Mouse (Mus musculus) liver, embryonic 15.5 days (tissue): Measurements from ENCODE around the gene Rgs6. TPM values are rescaled to one million over a fixed set of nuclear protein-coding genes. Genes with fewer than 3 reads are reported as not detected.

Source experiments
- ATAC-seq: fragments of 200-750 bp; cut with Nextera tagmentation; 2 replicates; pipeline ENCODE4 v1.8.0; 2017; ENCODE audit warnings: moderate number of reproducible peaks, mild to moderate bottlenecking, moderate library complexity; ENCODE audit not compliant: insufficient read depth
- H3K27ac ChIP-seq: fragments of 300-500 bp; sonication (generic); replicated peaks from 2 replicates; pipeline ENCODE4 v1.5.1; 2015; ENCODE audit warnings: mild to moderate bottlenecking, inconsistent platforms
- H3K27me3 ChIP-seq: fragments of 300-500 bp; sonication (generic); 2 replicates; pipeline ENCODE4 v1.6.1; 2015; ENCODE audit warnings: mild to moderate bottlenecking, inconsistent platforms
- H3K36me3 ChIP-seq: fragments of 300-500 bp; sonication (generic); replicated peaks from 2 replicates; pipeline ENCODE4 v1.6.1; 2015; ENCODE audit warnings: moderate library complexity, mild to moderate bottlenecking, inconsistent platforms
- H3K4me1 ChIP-seq: fragments of 300-500 bp; sonication (generic); replicated peaks from 2 replicates; pipeline ENCODE4 v1.6.1; 2015; ENCODE audit warnings: inconsistent platforms
- H3K4me2 ChIP-seq: fragments of 300-500 bp; sonication (generic); 2 replicates; pipeline ENCODE4 v1.6.1; 2015; ENCODE audit warnings: moderate library complexity, mild to moderate bottlenecking, inconsistent platforms
- H3K4me3 ChIP-seq: fragments of 300-500 bp; sonication (generic); replicated peaks from 2 replicates; pipeline ENCODE4 v1.5.1; 2015; ENCODE audit warnings: mild to moderate bottlenecking, inconsistent platforms
- H3K9ac ChIP-seq: fragments of 300-500 bp; sonication (generic); 2 replicates; pipeline ENCODE4 v1.6.1; 2015; ENCODE audit warnings: moderate library complexity, mild to moderate bottlenecking, inconsistent platforms
- H3K9me3 ChIP-seq: fragments of 300-500 bp; sonication (generic); replicated peaks from 2 replicates; pipeline ENCODE4 v1.6.1; 2016; ENCODE audit warnings: inconsistent platforms
- WGBS: fragments of 180-500 bp; shearing (Covaris S2); methylation state at CpG from one replicate; pipeline ENCODE4 v1.1.7; 2015; ENCODE audit warnings: mixed read lengths; ENCODE audit not compliant: insufficient replicate concordance; 5-methylcytosine and 5-hydroxymethylcytosine counted together
- polyA plus RNA-seq: library from polyadenylated mRNA; unstranded; fragments of >200 nt; fragmentation: Nextera tagmentation; extraction: Ambion mirVana; gene quantifications from 2 replicates; pipeline ENCODE4 v1.2.1, GENCODE M21; 2015

Gene Rgs6
- polyA plus RNA-seq, 1 experiment from 2014 or later: 0.10 TPM

GRCm38 (mm10) chr12:82978275-82978674 lies 390.2 kb downstream of the Rgs6 start:
- ATAC-seq: no peak
- Histone ChIP-seq H3K4me2 (no peak overlapping the region), H3K27me3 (no peaks in the 10 kb centered on the region), H3K9ac (no peak overlapping the region), H3K4me3 (no peak overlapping the region), H3K4me1 (no peaks in the 10 kb centered on the region), H3K9me3 (no peaks in the 10 kb centered on the region), H3K27ac (no peak overlapping the region), H3K36me3 (no peaks in the 10 kb centered on the region)
- 50% methylated on average over 3 of the region's 3 CpGs for WGBS

- no peak overlapping the region for H3K9ac ChIP-seq
- no peaks in the 10 kb centered on the region for H3K9me3 ChIP-seq
- H3K4me2 ChIP-seq: no peak overlapping the region
- no peak overlapping the region for H3K4me3 ChIP-seq
- 69% methylated on average over 4 of the region's 4 CpGs for WGBS
- H3K27me3 ChIP-seq: no peaks in the 10 kb centered on the region
- H3K4me1 ChIP-seq: no peaks in the 10 kb centered on the region
- H3K36me3 ChIP-seq: no peaks in the 10 kb centered on the region
- ATAC-seq: no peak
- no peak overlapping the region for H3K27ac ChIP-seq
These were observed 394.6 kb downstream of the Rgs6 start for GRCm38 (mm10) chr12:82982716-82983115.

GRCm38 (mm10) chr12:82985300-82985699 lies 397.2 kb downstream of the Rgs6 start:
- Histone ChIP-seq H3K9ac (no peak overlapping the region), H3K4me2 (no peak overlapping the region), H3K9me3 (no peaks in the 10 kb centered on the region), H3K4me3 (no peak overlapping the region), H3K27ac (no peak overlapping the region), H3K36me3 (no peaks in the 10 kb centered on the region), H3K4me1 (no peaks in the 10 kb centered on the region), H3K27me3 (no peaks in the 10 kb centered on the region)
- WGBS: 65% methylated on average over 8 of the region's 8 CpGs
- no peak for ATAC-seq

- Histone ChIP-seq H3K27ac (no peak overlapping the region), H3K4me2 (no peak overlapping the region), H3K4me3 (no peak overlapping the region), H3K4me1 (no peaks in the 10 kb centered on the region), H3K27me3 (no peaks in the 10 kb centered on the region), H3K9ac (no peak overlapping the region), H3K36me3 (no peaks in the 10 kb centered on the region), H3K9me3 (no peaks in the 10 kb centered on the region)
- WGBS: 34% methylated on average over 1 of the region's 1 CpGs
- no peak for ATAC-seq
These were observed 399.6 kb downstream of the Rgs6 start for GRCm38 (mm10) chr12:82987661-82988060.

GRCm38 (mm10) chr12:82993905-82994304 lies 405.8 kb downstream of the Rgs6 start:
- Histone ChIP-seq H3K27me3 (no peaks in the 10 kb centered on the region), H3K9ac (no peak overlapping the region), H3K27ac (no peak overlapping the region), H3K4me3 (no peak overlapping the region), H3K4me1 (no peaks in the 10 kb centered on the region), H3K4me2 (no peak overlapping the region), H3K9me3 (no peaks in the 10 kb centered on the region), H3K36me3 (no peaks in the 10 kb centered on the region)
- WGBS: 32% methylated on average over 4 of the region's 4 CpGs
- no peak for ATAC-seq

GRCm38 (mm10) chr12:82996775-82997174 lies 408.7 kb downstream of the Rgs6 start:
- 43% methylated on average over 4 of the region's 4 CpGs for WGBS

GRCm38 (mm10) chr12:82998682-82999332 lies 410.7 kb downstream of the Rgs6 start:
- Histone ChIP-seq H3K36me3 (no peaks in the 10 kb centered on the region), H3K4me1 (no peaks in the 10 kb centered on the region), H3K27me3 (no peaks in the 10 kb centered on the region), H3K4me2 (no peak overlapping the region), H3K9me3 (no peaks in the 10 kb centered on the region), H3K4me3 (no peak overlapping the region), H3K27ac (no peak overlapping the region), H3K9ac (no peak overlapping the region)
- WGBS: 66% methylated on average over 10 of the region's 10 CpGs
- ATAC-seq: no peak

More at GRCm38 (mm10) chr12:82996775-82997174, 408.7 kb downstream of the Rgs6 start:
- H3K9me3 ChIP-seq: no peaks in the 10 kb centered on the region
- H3K4me1 ChIP-seq: no peaks in the 10 kb centered on the region
- H3K27ac ChIP-seq: no peak overlapping the region
- no peaks in the 10 kb centered on the region for H3K36me3 ChIP-seq
- H3K4me3 ChIP-seq: no peak overlapping the region
- no peaks in the 10 kb centered on the region for H3K27me3 ChIP-seq
- no peak for ATAC-seq
- no peak overlapping the region for H3K4me2 ChIP-seq
- H3K9ac ChIP-seq: no peak overlapping the region

GRCm38 (mm10) chr12:82999333-83000032 lies 411.4 kb downstream of the Rgs6 start:
- Histone ChIP-seq H3K27me3 (no peaks in the 10 kb centered on the region), H3K9me3 (no peaks in the 10 kb centered on the region), H3K9ac (no peak overlapping the region), H3K4me2 (no peak overlapping the region), H3K4me3 (no peak overlapping the region), H3K36me3 (no peaks in the 10 kb centered on the region), H3K4me1 (no peaks in the 10 kb centered on the region), H3K27ac (no peak overlapping the region)
- ATAC-seq: no peak
- 64% methylated on average over 7 of the region's 7 CpGs for WGBS

- no peaks in the 10 kb centered on the region for H3K36me3 ChIP-seq
- H3K9ac ChIP-seq: no peak overlapping the region
- no peak overlapping the region for H3K4me2 ChIP-seq
- H3K4me1 ChIP-seq: no peaks in the 10 kb centered on the region
- H3K27me3 ChIP-seq: no peaks in the 10 kb centered on the region
- ATAC-seq: no peak
- H3K9me3 ChIP-seq: no peaks in the 10 kb centered on the region
- H3K27ac ChIP-seq: no peak overlapping the region
- 64% methylated on average over 11 of the region's 11 CpGs for WGBS
- H3K4me3 ChIP-seq: no peak overlapping the region
These were observed 412.0 kb downstream of the Rgs6 start for GRCm38 (mm10) chr12:83000033-83000570.

GRCm38 (mm10) chr12:83000957-83001356 lies 412.9 kb downstream of the Rgs6 start:
- no peak for ATAC-seq
- WGBS: 75% methylated on average over 4 of the region's 4 CpGs
- no peaks in the 10 kb centered on the region for H3K36me3 ChIP-seq

GRCm38 (mm10) chr12:83004014-83004682 lies 416.1 kb downstream of the Rgs6 start:
- no peak for ATAC-seq
- Histone ChIP-seq H3K36me3 (no peaks in the 10 kb centered on the region), H3K4me1 (no peaks in the 10 kb centered on the region), H3K4me3 (no peak overlapping the region), H3K27me3 (no peaks in the 10 kb centered on the region), H3K27ac (no peak overlapping the region), H3K9ac (no peak overlapping the region), H3K4me2 (no peak overlapping the region), H3K9me3 (no peaks in the 10 kb centered on the region)
- 20% methylated on average over 9 of the region's 9 CpGs for WGBS

More at GRCm38 (mm10) chr12:83000957-83001356, 412.9 kb downstream of the Rgs6 start:
- no peaks in the 10 kb centered on the region for H3K27me3 ChIP-seq
- H3K9ac ChIP-seq: no peak overlapping the region
- no peak overlapping the region for H3K4me2 ChIP-seq
- no peaks in the 10 kb centered on the region for H3K9me3 ChIP-seq
- H3K4me3 ChIP-seq: no peak overlapping the region
- H3K27ac ChIP-seq: no peak overlapping the region
- no peaks in the 10 kb centered on the region for H3K4me1 ChIP-seq
